In genomic region chr5:60516416-60516815, GRCm38 (mm10) we compare ENCODE assay signal across 19 mouse cellular contexts.
DNase-seq lines count a peak whose midpoint lies in the region; TF ChIP-seq lines count a peak whose summit lies in the region.
"Had no signal": no experiment of that assay in that cellular context is flagged by ENCODE, and none has a peak within 500 bp of the region (broad histone marks: within the 10 kb centered on the region; RNA-seq: fewer than 3 reads in every experiment).

No protein-coding gene starts in this region.

- TF ChIP-seq CTCF in gastrocnemius, adult 2 months (IDR thresholded peaks at IDR 0.05): no peak

- intact Hi-C loops in gastrocnemius, adult 2 months (cut with DNase I): no loop called here

- DNase-seq in cerebellum, postnatal 14 days: peak; percentile 76 to 77
- DNase-seq in cerebellum, postnatal 4 days (ENCODE audit: low spot score in 2 of 2): no peak
- peak; percentile 7 for DNase-seq in gastrocnemius, postnatal 10 days
- no peak for DNase-seq in gastrocnemius, adult 2 months
- peak; percentile 52 to 61 for DNase-seq in layer of hippocampus, postnatal 10 days (ENCODE audit: low spot score in 2 of 2)
- no peak for DNase-seq in layer of hippocampus, adult 8-10 months (ENCODE audit: low spot score in 2 of 2)
- DNase-seq in right cerebral cortex, postnatal 10 days (ENCODE audit: low spot score in 2 of 2): peak; percentile 24 to 26
- no peak for DNase-seq in right cerebral cortex, adult 18-20 months
- DNase-seq: adrenal gland, postnatal 10 days; cerebellum, adult 11-12 months; cerebellum, adult 9-10 months; heart, adult 18-20 months; heart, postnatal 10 days; heart, postnatal 4 days; kidney, adult 18-20 months had no signal

- no peak overlapping the region for H3K27ac ChIP-seq in gastrocnemius, adult 2 months
- H3K27ac ChIP-seq: embryonic facial prominence, embryonic 13.5 days; heart, embryonic 10.5 days; hindbrain, embryonic 13.5 days; intestine, embryonic 15.5 days had no signal

- H3K4me3 ChIP-seq in gastrocnemius, adult 2 months: no peak overlapping the region
- H3K4me3 ChIP-seq: embryonic facial prominence, embryonic 13.5 days; heart, embryonic 10.5 days; hindbrain, embryonic 13.5 days; intestine, embryonic 15.5 days had no signal

Comparison
In these comparisons a context has a peak if more than half of its experiments do, and no peak if none do; other contexts are left out.
1. DNase-seq: peak in cerebellum, postnatal 14 days (2 of 2), gastrocnemius, postnatal 10 days (single experiment), layer of hippocampus, postnatal 10 days (2 of 2) and right cerebral cortex, postnatal 10 days (2 of 2); none in cerebellum, postnatal 4 days (0 of 2), gastrocnemius, adult 2 months (single experiment), layer of hippocampus, adult 8-10 months (0 of 2) and right cerebral cortex, adult 18-20 months (single experiment).